Mouse (Mus musculus) midbrain, embryonic 16.5 days (tissue): Measurements from ENCODE around the gene Lhfpl2. TPM values are rescaled to one million over a fixed set of nuclear protein-coding genes. Genes with fewer than 3 reads are reported as not detected.

Experiments
- ATAC-seq: fragments of 200-750 bp; cut with Nextera tagmentation; 2 replicates; pipeline ENCODE4 v1.8.0; 2017; ENCODE audit warnings: moderate TSS enrichment
- H3K27ac ChIP-seq: fragments of 300-500 bp; sonication (generic); 2 replicates; pipeline ENCODE4 v1.5.1; 2014; ENCODE audit warnings: mild to moderate bottlenecking, low read length, mixed read lengths
- H3K27me3 ChIP-seq: fragments of 300-500 bp; sonication (generic); 2 replicates; pipeline ENCODE4 v1.6.1; 2014; ENCODE audit warnings: low read depth, low read length, mixed read lengths; ENCODE audit not compliant: control insufficient read depth, insufficient read depth
- H3K36me3 ChIP-seq: fragments of 300-500 bp; sonication (generic); 2 replicates; pipeline ENCODE4 v1.6.1; 2014; ENCODE audit warnings: mild to moderate bottlenecking, low read length, moderate library complexity, mixed read lengths; ENCODE audit not compliant: control insufficient read depth, insufficient read depth
- H3K4me1 ChIP-seq: fragments of 300-500 bp; sonication (generic); 2 replicates; pipeline ENCODE4 v1.6.1; 2014; ENCODE audit warnings: mild to moderate bottlenecking, low read length, mixed read lengths; ENCODE audit not compliant: control insufficient read depth, insufficient read depth
- H3K4me2 ChIP-seq: fragments of 300-500 bp; sonication (generic); 2 replicates; pipeline ENCODE4 v1.6.1; 2014; ENCODE audit warnings: mild to moderate bottlenecking, low read length, mixed read lengths
- H3K4me3 ChIP-seq: fragments of 300-500 bp; sonication (generic); 2 replicates; pipeline ENCODE4 v1.5.1; 2014; ENCODE audit warnings: low read depth, mild to moderate bottlenecking, low read length, moderate library complexity, mixed read lengths
- H3K9ac ChIP-seq: fragments of 300-500 bp; sonication (generic); 2 replicates; pipeline ENCODE4 v1.6.1; 2014; ENCODE audit warnings: low read depth, low read length, mixed read lengths
- H3K9me3 ChIP-seq: fragments of 300-500 bp; sonication (generic); replicated peaks from 2 replicates; pipeline ENCODE4 v1.6.1; 2014; ENCODE audit warnings: mild to moderate bottlenecking, low read length, mixed read lengths; ENCODE audit not compliant: control insufficient read depth, poor library complexity, severe bottlenecking
- WGBS: fragments of 180-500 bp; shearing (Covaris S2); extraction: QIAGEN DNeasy Blood & Tissue Kit; methylation state at CpG from one replicate; pipeline ENCODE4 v1.1.7; 2014; 5-methylcytosine and 5-hydroxymethylcytosine counted together
- polyA plus RNA-seq: library from polyadenylated mRNA; unstranded; fragments of >200 nt; fragmentation: Nextera tagmentation; extraction: Ambion mirVana; gene quantifications from 2 replicates; pipeline ENCODE4 v1.2.1, GENCODE M21; 2015

Lhfpl2 gene
- polyA plus RNA-seq, 1 experiment from 2014 or later, result 16.3 TPM

DNA sequence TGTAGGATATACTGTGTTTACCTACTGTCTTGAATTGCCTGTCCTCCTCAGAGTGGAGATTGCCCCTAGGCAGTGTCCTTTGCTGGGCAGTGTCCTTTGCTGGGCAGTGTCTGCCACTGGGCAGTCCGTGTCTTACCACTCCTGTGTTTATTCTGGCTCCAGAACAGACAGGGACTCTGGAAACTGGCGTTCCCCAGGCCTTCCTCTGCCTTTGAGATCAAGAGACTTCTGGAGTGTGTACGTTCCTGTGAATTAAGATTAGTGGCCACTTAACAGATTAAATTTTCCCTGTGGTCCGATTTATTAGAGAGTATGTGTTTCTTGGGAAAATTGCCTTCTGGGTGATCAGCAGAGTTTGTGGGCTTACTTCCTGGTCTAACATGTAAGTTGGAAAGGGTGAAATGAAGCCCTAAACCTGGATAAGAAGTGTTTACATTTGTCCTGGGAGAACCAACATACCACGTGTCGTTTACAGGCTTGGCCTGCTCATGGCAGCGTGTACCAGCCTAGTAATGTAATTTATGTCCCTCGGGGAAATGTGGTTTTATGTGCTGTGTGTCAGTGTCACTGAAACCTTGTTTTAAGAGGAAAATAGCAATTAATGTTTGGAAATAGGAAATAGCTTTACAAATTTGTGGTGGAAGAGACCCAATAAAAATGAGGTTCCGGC lies 15.6 kb downstream of the Lhfpl2 start:
- 67% methylated on average over 9 of the region's 9 CpGs for whole genome bisulfite sequencing
- Histone ChIP-seq H3K4me3 (no peak overlapping the region), H3K9me3 (no peaks in the 10 kb centered on the region), H3K27me3 (no peaks in the 10 kb centered on the region), H3K4me2 (no peak overlapping the region), H3K27ac (no peak overlapping the region), H3K36me3 (no peaks in the 10 kb centered on the region), H3K9ac (no peak overlapping the region), H3K4me1 (peaks cover 4% of the 10 kb centered on the region; the same call in 1 of the 2 replicates)
- no peak for ATAC-seq

DNA sequence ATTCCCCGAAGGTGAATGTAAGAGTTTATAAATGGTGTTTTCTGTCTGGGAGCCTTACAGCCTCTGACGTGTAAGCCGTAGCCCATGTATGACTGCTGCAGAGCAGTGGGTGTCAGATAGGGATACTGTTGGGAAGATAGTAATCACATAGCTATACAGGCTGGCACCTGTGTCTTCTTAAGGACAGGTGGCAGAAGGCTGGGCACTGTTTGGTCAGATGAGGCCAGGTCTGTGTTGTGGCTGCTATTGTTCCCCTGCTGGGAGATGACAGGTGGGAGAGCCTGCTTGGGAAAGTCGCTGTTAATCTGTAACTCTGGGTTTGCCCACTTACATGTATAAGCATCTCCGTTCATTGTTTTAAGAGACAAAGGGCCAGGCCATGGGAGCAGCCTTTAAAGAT lies 16.1 kb downstream of the Lhfpl2 start:
- Histone ChIP-seq H3K4me1 (peaks cover 4% of the 10 kb centered on the region; the same call in 1 of the 2 replicates), H3K36me3 (no peaks in the 10 kb centered on the region), H3K27me3 (no peaks in the 10 kb centered on the region), H3K9me3 (no peaks in the 10 kb centered on the region), H3K27ac (no peak overlapping the region), H3K9ac (no peak overlapping the region), H3K4me2 (no peak overlapping the region), H3K4me3 (no peak overlapping the region)
- ATAC-seq, result no peak
- 65% methylated on average over 5 of the region's 5 CpGs for WGBS

DNA sequence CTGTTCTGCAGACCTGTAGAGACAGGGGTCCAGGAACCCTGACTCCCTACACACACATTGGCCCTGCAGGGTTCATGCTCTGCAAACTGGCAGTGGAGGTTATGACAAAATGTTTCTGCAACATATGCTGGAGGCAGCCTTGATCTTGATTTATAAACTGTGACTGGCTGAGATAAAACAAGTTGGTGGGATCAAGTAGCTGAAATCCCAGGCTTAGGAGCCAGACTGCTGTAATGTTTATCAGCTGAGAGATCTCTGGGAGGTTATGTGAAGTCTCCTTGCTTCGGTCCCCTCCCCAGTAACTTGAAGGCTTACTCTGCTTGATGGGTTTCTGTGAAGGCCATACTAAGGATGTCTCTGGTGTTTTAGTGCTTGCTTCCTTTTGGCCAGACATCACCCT lies 17.6 kb downstream of the Lhfpl2 start:
- no peak overlapping the region for H3K9ac ChIP-seq
- no peak overlapping the region for H3K4me3 ChIP-seq
- no peak overlapping the region for H3K27ac ChIP-seq
- 93% methylated on average over 1 of the region's 1 CpGs for WGBS
- peaks cover 4% of the 10 kb centered on the region; the same call in 1 of the 2 replicates for H3K4me1 ChIP-seq
- no peaks in the 10 kb centered on the region for H3K27me3 ChIP-seq
- no peaks in the 10 kb centered on the region for H3K36me3 ChIP-seq
- no peak for ATAC-seq
- no peaks in the 10 kb centered on the region for H3K9me3 ChIP-seq
- no peak overlapping the region for H3K4me2 ChIP-seq

DNA sequence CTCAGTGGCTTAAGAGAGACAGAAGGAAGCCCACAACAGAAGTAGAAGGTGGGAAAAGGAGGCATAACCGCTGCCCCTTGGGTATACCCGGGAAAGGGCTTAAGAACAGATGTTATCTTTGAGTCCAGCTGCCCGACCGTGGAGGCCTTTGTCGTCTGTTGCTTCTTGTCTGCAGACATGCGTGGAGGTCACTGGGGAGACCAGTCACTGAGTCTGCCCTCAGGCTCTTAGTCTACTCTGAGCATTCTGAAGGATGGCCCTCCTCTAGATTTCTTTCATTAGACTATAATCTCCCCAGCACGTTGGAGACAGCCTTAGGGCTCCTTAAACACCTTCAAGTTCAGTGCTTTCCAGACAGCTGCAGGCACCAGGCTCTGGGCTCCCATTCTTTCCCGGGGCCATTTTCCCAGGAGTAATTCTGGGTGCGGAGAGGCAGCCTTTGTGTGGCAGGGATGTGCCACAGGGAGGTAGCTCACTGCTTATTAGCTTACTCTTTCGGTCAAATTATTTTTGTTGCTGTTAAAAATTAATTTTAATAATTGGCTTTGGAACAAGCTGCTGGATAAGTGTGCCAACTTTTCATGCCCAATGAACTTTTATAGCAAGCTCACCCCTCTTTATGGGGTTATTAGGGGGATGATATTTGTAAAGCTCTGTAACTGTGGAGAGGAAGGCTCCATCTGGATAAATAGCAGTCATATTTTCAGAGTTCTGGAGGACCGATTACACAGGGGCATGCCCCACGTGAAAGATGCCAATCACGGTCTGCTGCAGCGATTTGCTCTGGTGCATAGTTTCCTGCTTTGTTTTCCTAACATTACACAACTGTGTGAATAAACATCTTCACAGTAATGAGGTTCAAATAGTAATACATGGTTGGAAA lies 19.8 kb downstream of the Lhfpl2 start:
- Histone ChIP-seq H3K9me3 (no peaks in the 10 kb centered on the region), H3K4me2 (no peak overlapping the region), H3K4me3 (no peak overlapping the region), H3K9ac (no peak overlapping the region), H3K27me3 (no peaks in the 10 kb centered on the region), H3K36me3 (no peaks in the 10 kb centered on the region), H3K27ac (no peak overlapping the region), H3K4me1 (peaks cover 4% of the 10 kb centered on the region; the same call in 1 of the 2 replicates)
- 0 out of 2 replicates have a peak, but pooled peaks have one; percentile 45 for ATAC-seq
- 38% methylated on average over 14 of the region's 14 CpGs for WGBS

DNA sequence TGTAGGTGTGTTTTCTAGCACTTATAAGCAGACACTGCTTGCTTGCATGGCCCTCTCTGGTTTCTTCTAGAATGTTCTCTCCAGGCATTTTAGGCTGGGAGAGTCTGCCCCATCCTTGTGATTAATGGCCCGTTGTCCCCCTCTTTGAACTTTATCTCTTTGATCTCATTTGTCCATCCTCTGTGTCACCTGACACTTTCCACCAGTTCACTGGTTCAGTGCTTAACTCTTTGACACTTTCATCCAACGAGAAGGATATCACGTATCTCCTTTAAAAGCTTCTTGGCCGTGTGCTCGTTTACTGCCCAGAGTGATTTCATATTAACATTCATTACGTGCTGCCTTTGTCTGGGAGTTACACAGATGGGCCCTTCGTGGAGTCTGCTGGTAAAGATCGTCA lies 25.6 kb downstream of the Lhfpl2 start:
- Histone ChIP-seq H3K4me2 (no peak overlapping the region), H3K27ac (no peak overlapping the region), H3K4me3 (no peak overlapping the region), H3K4me1 (no peaks in the 10 kb centered on the region), H3K9ac (no peak overlapping the region), H3K9me3 (no peaks in the 10 kb centered on the region), H3K36me3 (no peaks in the 10 kb centered on the region), H3K27me3 (no peaks in the 10 kb centered on the region)
- WGBS, result 47% methylated on average over 8 of the region's 8 CpGs
- ATAC-seq, result no peak

DNA sequence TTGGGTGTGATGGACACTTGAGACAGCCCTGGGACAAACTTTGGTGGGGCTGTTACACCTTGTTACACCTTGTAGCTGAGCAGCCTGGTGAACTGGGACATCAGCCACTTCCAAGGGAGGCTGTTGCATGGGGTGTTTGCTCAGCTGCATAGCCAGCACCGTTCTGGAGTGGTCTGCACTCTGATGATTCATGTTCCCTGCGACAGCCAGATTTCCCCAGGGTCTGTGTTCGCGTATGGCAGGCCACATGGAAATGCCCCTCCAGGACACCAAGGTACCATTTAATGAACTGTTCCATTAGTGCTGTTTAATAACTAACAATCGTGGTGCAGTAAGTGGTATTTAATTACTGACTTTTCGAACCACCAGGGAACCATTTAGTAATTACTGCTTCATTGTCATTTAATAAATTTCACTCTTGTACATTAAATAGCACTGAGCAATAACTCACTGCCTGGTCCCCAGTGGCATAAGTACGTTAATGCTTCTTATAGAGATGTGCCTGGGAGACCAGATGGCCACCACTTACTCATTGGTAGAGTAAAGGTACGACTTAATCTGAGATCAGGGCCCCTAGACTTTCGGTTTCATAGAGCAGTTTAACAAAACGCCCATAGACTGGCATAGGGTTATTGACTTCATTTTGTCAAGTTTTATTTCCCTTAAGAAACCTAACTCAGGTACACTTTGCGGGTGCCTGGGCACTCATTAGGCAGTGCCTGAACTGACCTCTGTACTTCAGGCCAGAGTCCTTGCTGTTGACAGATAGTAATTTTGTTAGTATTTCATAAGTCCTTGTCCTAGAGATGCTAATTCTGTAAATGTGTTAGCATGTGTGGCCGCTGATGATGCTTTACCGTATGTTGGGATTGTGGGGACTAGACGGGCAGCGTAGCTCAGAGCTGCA lies 26.9 kb downstream of the Lhfpl2 start:
- peak; percentile 25; the same call in 1 of the 2 replicates for ATAC-seq
- Histone ChIP-seq H3K27me3 (no peaks in the 10 kb centered on the region), H3K4me2 (no peak overlapping the region), H3K4me1 (no peaks in the 10 kb centered on the region), H3K27ac (no peak overlapping the region), H3K9ac (no peak overlapping the region), H3K9me3 (no peaks in the 10 kb centered on the region), H3K36me3 (no peaks in the 10 kb centered on the region), H3K4me3 (no peak overlapping the region)
- WGBS, result 78% methylated on average over 15 of the region's 15 CpGs

DNA sequence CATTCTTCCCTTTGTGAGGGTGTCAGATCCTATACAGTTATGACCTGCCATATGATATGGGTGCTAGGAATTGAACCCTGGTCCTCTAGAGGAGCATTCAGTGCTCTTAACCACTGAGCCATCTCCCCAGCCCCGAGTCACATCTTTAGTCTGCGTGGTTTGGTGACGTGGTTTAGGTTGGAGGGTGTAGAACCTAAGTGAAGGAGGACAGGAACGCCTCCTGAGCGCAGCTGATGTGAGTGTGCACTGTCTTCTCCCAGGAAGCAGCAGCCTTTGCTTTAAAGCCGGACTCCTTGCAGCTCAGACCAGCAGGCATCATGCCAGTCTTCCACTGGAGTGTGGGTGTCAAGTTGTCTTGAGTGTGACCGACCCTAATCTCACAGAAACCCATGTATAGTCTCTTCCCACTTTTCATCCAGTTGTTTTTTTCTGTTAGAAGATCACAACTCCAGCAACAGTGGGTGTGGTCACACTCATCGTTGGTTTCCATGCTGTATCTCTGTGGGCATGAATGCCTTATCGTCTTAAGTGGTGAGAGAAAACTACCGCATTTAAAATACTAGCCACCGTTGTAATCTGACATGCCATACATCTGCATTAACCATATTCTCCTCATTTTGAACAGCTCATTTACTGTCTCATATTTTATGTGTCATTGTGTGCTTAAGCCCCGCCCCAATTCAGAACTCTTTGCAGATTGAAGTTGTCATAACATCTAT lies 28.7 kb downstream of the Lhfpl2 start:
- Histone ChIP-seq H3K4me3 (no peak overlapping the region), H3K9me3 (no peaks in the 10 kb centered on the region), H3K4me2 (no peak overlapping the region), H3K36me3 (no peaks in the 10 kb centered on the region), H3K27ac (no peak overlapping the region), H3K9ac (no peak overlapping the region), H3K27me3 (no peaks in the 10 kb centered on the region), H3K4me1 (no peaks in the 10 kb centered on the region)
- 94% methylated on average over 12 of the region's 12 CpGs for WGBS
- ATAC-seq, result no peak

DNA sequence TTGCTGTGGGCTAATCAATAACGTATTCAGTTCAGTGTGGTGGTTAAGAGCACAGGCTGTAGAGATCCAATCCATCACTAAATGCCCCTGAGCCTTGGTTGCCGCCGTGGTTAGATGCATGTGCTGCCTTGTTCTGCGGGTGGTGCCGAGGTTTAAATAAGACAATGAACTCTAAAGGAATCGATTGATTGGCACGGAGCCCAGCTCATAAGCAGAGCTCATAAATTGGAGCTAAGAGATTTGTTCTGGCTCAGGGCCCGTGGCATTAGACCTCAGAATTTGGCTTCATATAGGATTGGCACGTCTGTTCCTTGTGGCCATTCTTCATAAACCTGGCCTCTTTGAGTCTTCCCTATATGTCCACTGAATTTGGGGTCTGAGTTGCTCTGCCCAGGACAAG lies 29.5 kb downstream of the Lhfpl2 start:
- no peak for ATAC-seq
- no peaks in the 10 kb centered on the region for H3K9me3 ChIP-seq
- no peak overlapping the region for H3K9ac ChIP-seq
- no peaks in the 10 kb centered on the region for H3K4me1 ChIP-seq
- WGBS, result 68% methylated on average over 9 of the region's 9 CpGs
- no peak overlapping the region for H3K27ac ChIP-seq
- H3K4me2 ChIP-seq, result no peak overlapping the region
- no peaks in the 10 kb centered on the region for H3K36me3 ChIP-seq
- no peaks in the 10 kb centered on the region for H3K27me3 ChIP-seq
- no peak overlapping the region for H3K4me3 ChIP-seq
